Mouse (Mus musculus) lung, postnatal 4 days (tissue): ENCODE measurements around the gene Maats1.

ENCODE experiments used
- DNase-seq, 2 experiments: peaks; one replicate each; pipeline ENCODE4 v3.0.0; 2021

Maats1 gene

GRCm38 (mm10) chr16:38341396-38342324, at the start of gene Maats1:
Maats1 (minus strand) TSS chr16:38342143.
- peak; percentile 83 to 84 for DNase-seq

DNA sequence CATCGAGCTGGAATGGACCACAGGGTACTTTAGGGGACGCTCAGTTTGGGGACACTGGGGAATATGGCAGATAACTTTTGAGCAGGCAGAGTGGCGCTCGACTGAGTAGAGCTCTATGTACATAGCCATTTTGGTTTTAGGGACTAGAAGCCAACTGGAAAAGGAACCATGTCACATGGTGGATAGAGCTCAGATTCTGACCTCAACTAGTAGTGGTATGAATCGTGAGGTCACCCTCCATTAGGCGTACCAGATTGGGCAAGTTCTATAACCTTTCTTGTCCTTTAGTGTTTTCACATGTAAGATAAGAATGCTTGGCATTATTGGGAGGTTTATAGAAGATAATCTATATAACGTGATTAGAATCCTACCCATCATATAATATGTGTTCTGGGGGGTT, 48.4 kb upstream of the Maats1 start:
- DNase-seq: no peak

DNA sequence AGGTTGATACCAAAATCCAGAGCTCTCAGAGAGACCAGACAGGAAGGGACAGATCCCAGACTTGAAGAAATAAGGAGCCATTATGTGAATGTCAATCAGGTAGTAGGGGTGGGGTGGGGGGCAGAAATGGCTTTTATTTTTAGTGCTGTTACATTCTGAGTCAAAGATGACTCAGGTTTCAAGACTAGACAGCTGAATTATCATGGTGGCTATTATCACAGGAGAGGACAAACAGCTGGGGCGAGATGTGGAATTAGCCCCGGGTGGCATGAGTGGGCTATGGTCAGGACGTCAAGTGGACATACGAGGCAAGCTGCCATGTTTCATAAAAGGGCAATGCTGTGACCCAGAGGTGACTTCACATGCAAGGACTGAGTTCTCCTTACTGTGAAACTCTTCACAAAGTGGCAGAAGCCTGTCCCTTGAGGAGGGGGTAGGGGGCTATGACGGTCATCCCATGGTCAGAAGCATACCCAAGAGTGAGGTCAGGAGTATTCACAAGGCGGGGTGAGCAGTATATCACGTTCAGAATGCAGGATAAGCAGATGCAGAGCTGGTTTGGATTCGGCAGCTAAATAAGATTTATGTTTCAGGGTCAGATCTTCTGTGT, 47.4 kb upstream of the Maats1 start:
- DNase-seq: no peak

DNA sequence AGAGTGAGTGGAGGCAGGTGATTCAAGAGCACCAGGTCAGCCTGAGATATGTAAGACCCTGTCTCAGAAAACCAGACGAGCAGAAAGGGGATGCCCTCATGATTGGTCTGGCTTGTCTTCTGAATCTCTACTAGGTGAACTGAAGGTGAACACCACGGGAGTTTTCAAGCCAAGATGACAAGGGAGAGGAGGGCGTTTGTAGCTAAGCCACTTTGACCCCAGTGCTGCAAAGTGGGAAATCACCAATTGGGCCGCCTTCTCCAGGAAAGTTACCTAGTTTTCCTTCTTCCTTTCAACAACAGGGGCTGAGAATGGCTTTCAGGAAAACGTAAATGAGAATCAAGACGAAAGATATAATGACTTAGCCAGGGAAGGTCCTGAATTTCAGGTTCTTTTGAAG, 46.8 kb upstream of the Maats1 start:
- no peak for DNase-seq

DNA sequence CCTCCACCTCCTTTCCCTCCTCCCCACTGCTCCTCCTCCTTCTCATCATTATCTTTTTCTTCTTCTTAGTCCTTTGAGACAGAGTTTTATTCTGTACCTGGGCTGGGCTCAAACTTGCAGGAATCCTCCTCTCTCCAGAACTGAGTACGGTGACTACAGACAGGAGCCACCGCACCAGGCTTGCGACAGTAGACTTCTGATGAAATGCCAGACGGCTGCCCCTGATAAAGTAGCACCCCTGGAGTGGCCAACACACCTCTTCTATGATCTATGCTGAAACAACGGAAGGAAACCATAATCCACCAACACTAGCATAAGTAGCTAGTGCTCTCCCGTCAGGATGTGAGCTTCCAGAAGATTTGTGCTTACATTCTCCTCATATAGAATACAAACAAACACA, 45.4 kb upstream of the Maats1 start:
- DNase-seq: no peak

GRCm38 (mm10) chr16:38385700-38386099, 43.8 kb upstream of the Maats1 start:
- no peak for DNase-seq

GRCm38 (mm10) chr16:38385184-38385634, 43.3 kb upstream of the Maats1 start:
- no peak for DNase-seq

DNA sequence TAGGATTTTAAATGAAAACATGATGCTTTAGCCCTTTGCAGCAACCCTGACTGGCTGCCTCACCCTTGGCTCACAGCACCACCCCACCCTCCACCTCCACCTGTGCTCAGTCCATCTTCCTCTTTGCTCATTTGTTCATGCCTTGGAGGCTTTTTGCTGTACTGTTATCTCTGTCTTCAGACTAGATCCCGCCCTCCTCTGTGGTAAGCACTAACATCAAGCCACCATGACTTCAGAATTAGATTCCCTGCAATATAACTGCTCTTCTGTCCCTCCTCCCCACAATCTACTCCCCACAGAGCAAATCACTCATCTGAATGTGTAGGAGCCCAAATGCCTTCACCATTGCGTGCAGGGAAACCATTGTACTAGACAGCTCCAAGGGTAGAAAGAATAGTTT, 41.7 kb upstream of the Maats1 start:
- DNase-seq: no peak

GRCm38 (mm10) chr16:38379926-38380325, 38.0 kb upstream of the Maats1 start:
- no peak for DNase-seq

DNA sequence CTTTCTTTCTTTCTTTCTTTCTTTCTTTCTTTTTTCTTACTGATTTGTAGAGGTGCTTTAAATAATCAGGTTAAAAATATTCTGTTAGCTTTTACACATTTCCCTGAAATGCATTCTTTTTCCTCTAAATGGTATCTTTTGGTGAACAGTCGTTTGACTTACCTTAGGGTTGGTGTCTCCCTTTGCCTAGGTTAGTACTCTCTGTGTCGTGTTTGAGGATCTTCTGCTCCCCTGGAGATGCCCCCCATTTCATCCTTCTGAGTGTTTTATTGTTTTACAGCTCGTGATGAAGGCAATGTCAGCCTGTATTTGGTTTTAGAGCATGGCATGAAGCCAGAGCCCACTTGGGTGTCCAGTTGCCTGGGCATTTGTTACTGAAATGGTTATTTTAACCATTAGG, 37.5 kb upstream of the Maats1 start:
- no peak for DNase-seq

GRCm38 (mm10) chr16:38379088-38379487, 37.1 kb upstream of the Maats1 start:
- no peak for DNase-seq

DNA sequence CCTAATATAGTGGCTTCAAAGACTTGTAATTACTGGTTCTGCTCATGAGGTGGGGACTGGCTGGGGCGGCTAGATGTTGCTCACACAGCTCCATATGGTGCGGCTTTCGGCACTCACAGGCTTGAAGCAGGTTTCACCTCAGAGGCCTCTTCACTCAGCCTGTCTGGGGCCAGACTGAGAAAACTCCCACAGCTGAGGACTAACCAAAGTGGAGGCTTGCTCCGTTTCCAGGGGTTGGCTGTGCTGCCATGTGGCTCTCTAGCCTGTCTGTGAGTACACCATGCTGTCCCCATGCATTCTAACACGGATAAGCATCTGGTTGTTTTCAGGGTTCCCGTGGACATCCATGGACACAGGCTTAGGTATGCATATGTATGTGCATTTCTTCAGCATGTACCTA, 36.6 kb upstream of the Maats1 start:
- no peak for DNase-seq

DNA sequence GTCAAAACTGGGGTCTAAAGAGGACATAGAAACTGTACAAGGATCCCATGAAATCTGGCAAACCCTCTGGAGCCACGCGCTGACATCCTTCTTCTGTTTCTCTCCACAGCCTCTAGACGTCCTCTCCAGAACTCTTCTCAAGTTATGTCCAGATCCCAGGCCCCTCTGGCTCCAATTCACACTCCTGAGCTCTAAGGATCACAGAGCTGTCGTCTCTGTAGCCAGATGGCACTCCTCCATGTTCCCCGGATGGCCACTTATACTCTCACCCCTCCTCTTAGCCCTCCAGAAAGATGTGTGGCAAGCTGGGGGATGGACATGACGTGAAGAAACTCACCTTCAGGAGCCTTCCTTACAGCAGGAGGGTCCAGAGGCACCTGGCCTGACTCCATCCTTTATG, 35.6 kb upstream of the Maats1 start:
- DNase-seq: no peak

- peak in 1 of 2 experiments; percentile 39 for DNase-seq
Observed at GRCm38 (mm10) chr16:38376841-38377249, 34.9 kb upstream of the Maats1 start.

GRCm38 (mm10) chr16:38376163-38376840, 34.4 kb upstream of the Maats1 start:
- peak; percentile 53 to 59 for DNase-seq

DNA sequence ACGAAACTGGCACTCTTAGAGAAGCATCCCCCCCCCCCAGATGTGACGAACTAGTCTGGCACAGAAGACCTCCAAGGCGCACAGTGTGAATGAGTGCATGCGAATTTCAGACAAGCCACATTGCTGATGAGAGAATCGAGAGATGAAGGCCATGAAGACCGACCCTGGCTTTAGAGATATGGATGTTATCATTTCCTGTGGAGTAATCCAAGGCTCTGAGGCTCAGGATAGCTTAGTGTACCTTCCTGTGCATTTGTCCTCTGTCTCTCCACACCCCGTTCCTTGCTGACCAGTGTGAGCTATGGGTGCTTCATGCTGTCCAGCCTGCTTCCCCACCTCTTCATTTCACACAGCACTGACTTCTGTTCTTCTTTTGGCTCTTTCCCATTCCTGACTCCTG, 33.2 kb upstream of the Maats1 start:
- DNase-seq: no peak

DNA sequence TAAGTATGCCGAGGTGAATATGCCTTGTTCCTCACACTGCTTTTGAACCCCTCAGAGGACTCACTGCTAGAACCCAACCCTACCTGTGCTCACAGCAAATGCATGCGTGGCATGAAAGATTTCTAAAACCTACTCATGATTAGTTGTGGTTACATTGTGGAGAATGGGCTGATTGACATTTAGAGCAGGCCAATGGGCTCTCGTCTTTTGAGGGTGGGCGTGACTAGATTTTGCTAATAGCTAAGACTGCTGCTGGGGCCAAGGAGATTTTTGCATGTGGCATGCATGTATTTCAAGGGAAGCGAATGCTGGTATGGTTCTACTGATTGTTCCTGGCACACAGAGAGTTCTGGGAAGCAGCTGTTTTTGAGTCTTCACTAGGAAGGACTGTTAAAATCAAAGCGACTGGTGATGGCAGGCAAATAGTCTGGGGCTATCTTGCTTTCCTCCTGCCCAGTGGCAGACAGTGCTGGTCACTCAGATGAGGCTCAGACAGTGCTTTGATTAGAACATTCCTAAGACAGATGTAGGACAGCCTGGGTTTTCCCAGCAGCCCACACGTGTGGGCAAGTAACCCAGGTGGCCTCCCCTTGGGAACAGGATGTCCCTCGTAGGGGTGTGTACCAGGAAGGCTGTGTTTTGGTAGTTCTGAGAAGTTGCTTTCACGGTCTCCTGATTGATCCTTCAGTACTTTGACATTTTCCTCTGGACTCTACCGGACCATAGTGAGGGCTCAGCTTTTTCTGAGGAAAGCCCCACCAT, 32.6 kb upstream of the Maats1 start:
- DNase-seq: no peak

GRCm38 (mm10) chr16:38373941-38374340, 32.0 kb upstream of the Maats1 start:
- no peak for DNase-seq

GRCm38 (mm10) chr16:38373439-38373838, 31.5 kb upstream of the Maats1 start:
- no peak for DNase-seq

DNA sequence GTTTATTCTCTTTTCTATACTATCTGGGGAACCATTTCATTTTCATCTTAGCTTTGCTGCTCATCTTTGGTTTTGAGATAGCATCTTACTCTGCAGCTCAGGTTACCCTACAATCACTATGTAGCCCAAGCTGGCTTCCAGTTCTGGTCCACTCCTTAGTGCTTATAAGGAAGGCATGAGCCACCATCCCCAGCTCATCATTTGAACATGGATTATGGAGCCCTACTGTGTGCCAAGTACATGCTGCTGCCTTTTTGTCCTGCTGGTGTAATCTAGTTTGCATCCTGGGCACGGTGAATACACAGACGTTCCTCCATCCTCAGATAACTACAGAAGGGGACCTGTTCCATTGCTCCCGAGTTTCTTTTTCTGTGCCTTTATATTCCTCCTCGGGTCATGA, 30.9 kb upstream of the Maats1 start:
- no peak for DNase-seq

GRCm38 (mm10) chr16:38371705-38372296, 29.9 kb upstream of the Maats1 start:
- no peak for DNase-seq

DNA sequence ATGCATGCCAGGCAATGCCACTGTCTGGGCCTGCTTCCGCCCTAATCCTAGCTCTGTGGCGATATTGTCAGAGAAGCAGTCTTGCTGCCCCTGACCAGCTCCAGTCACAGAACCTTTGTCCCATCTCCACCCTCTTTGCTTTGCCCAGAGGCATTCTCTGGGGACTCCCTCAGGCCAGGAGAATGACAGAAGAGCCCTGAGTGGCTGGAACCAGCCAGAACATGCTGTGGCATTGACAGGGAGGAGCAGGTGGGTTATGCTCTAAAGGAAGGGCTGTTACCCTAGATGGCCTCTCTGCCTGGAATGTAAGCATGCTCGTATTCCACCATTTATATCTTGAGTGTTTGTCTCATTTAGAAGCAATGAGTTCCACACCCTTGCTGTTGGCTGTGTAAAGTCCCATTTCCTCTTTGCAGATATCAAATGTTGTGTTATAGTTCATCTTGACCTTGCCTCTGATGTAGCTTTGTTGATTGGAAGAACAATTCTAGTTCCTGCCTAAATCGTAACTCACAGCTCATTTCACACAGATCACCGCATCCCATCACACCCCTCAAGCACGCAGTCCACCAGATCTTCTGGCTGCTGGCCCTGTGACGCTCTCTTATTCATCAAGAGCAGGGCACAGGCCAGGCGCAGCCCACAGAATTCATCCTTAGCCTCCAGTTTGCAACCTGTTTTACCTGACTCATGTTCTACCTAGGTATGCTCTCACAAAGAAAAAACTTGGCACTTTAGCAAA, 28.9 kb upstream of the Maats1 start:
- no peak for DNase-seq
